Mouse (Mus musculus): Measurements from ENCODE around the gene Golm1. TPM values are rescaled to one million over a fixed set of nuclear protein-coding genes. Genes with fewer than 3 reads are reported as not detected.

Golm1 gene
- polyA plus RNA-seq, 1 experiment = 6.6 TPM

DNA sequence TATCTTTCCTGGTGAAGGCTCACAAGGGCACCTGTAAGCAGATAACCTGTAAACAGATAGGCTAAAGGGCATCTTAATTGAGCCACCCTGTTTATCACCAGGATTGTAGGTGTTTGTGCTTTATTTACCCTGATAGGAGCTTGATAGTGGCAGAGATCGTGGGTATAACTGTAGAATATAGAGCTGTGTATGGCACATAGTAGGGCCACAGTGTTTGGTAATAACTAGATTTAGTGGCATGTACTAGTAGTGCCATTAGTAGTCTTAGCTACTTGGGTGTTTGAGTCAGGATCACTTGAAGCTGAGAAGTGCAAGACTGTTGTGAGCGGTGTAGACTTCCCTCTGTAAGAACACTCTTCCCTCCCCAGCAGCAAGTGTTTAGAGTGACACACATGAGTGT lies 88.4 kb downstream of the Golm1 start:
- Histone ChIP-seq H3K27ac (ENCODE audit: insufficient read depth, low read length) (no peak overlapping the region), H3K27me3 (ENCODE audit: control insufficient read depth, insufficient read depth, low read length) (no peaks in the 10 kb centered on the region), H3K36me3 (ENCODE audit: control insufficient read depth, insufficient read depth, low read length) (peaks cover 5% of the 10 kb centered on the region), H3K4me1 (ENCODE audit: control insufficient read depth, insufficient read depth, insufficient read length) (no peaks in the 10 kb centered on the region; the same call in 1 of the 2 replicates), H3K4me3 (ENCODE audit: extremely low read depth, insufficient read depth, insufficient read length) (no peak overlapping the region)
- no peak for TF ChIP-seq POLR2A (IDR thresholded peaks at IDR 0.05; ENCODE audit: low read depth, low read length)
- TF ChIP-seq CTCF (IDR thresholded peaks at IDR 0.05; ENCODE audit: extremely low read depth, insufficient read depth, insufficient read length, insufficient replicate concordance) = no peak
- WGBS = 95% methylated on average over 2 of the region's 2 CpGs
- no peak for DNase-seq (ENCODE audit: low read depth in 1 of 2, low spot score in 2 of 2)

DNA sequence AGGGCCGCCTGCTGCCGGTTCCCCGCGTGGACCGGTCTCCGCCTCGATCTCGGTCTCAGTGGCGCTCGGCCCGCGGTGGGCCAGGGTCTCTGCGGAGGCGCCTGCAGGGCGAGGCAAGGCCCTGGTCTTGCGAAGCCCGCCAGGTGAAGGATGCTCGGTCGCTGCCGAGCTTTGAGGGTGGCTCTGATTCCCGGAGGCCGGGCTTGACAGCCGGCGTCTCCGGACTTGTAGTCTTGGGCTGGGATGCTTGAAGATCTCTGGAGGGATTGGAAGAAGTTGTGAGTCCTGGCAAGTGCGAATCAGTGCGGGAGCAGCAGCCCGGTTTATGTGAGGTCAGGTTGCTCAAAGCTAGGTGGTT lies 90.0 kb downstream of the Golm1 start:
- Histone ChIP-seq H3K36me3 (ENCODE audit: control insufficient read depth, insufficient read depth, low read length) (peaks cover under 1% of the 10 kb centered on the region; the same call in 1 of the 2 replicates), H3K4me1 (ENCODE audit: control insufficient read depth, insufficient read depth, insufficient read length) (no peaks in the 10 kb centered on the region; the same call in 1 of the 2 replicates), H3K27me3 (ENCODE audit: control insufficient read depth, insufficient read depth, low read length) (no peaks in the 10 kb centered on the region), H3K4me3 (ENCODE audit: extremely low read depth, insufficient read depth, insufficient read length) (peak overlapping the region; percentile 91), H3K27ac (ENCODE audit: insufficient read depth, low read length) (peak overlapping the region; percentile 66; the same call in 1 of the 2 replicates)
- WGBS = under 1% methylated on average over 28 of the region's 28 CpGs
- TF ChIP-seq POLR2A (IDR thresholded peaks at IDR 0.05; ENCODE audit: low read depth, low read length) (no peak), CTCF (IDR thresholded peaks at IDR 0.05; ENCODE audit: extremely low read depth, insufficient read depth, insufficient read length, insufficient replicate concordance) (no peak)
- peak in 1 of 2 experiments; percentile 28 for DNase-seq (ENCODE audit: low read depth in 1 of 2, low spot score in 2 of 2)

DNA sequence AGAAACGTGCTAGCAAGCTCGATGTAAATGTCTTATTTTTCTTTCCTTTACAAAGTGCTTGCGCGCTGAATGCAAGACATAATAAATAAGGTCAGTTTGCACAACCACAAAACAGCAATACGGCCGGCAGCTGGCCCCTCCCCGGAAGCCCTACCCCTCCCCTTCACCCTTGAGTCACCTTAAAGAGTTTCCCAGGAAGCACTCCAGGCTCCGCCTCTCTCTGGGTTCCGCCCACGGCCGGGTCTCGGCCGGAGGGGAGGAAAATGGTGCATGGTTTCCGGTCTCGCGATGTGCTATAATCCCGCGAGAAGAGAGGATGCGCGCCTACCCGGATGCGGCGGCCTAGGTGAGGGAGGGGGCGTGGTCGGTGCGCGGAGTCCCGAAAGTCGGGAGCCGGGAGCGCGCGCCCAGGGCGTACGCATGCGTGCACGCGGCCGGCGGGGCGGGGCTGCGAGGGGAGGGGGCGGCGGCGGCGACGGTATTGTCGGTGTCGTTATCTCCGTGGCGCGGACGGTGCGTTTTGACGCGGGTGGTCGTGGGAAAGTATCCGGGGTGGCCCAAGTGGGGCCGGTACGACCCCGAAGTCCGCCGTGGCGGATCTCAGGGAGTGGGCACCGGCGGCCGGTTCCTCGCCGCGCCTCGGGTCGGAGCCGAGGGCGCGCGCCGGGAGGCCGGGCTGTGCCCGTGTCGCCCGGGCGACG lies 90.5 kb downstream of the Golm1 start, which contains the start of the genes Agtpbp1 and Naa35:
Gene Agtpbp1, minus strand, starts transcription at position 281 of the 701 bp plus-strand sequence.
Gene Naa35, plus strand, starts transcription at position 313 of the 701 bp plus-strand sequence.
- Histone ChIP-seq H3K36me3 (ENCODE audit: control insufficient read depth, insufficient read depth, low read length) (no peaks in the 10 kb centered on the region), H3K27ac (ENCODE audit: insufficient read depth, low read length) (peak within 1 kb of the TSS; percentile 66; the same call in 1 of the 2 replicates), H3K4me1 (ENCODE audit: control insufficient read depth, insufficient read depth, insufficient read length) (no peaks in the 10 kb centered on the region; the same call in 1 of the 2 replicates), H3K4me3 (ENCODE audit: extremely low read depth, insufficient read depth, insufficient read length) (peak within 1 kb of the TSS; percentile 91), H3K27me3 (ENCODE audit: control insufficient read depth, insufficient read depth, low read length) (no peaks in the 10 kb centered on the region)
- TF ChIP-seq CTCF (IDR thresholded peaks at IDR 0.05; ENCODE audit: extremely low read depth, insufficient read depth, insufficient read length, insufficient replicate concordance) = no peak
- peak; percentile 17 for TF ChIP-seq POLR2A (IDR thresholded peaks at IDR 0.05; ENCODE audit: low read depth, low read length)
- under 1% methylated on average over 83 of the region's 83 CpGs for WGBS
- DNase-seq (ENCODE audit: low read depth in 1 of 2, low spot score in 2 of 2) = peak; percentile 98 to 99

Other genes with a start within 250 kb of the Golm1 start
- gene Agtpbp1, start 90.6 kb downstream of the Golm1 start, polyA plus RNA-seq (2012; rRNA removed) = 5.1 and 5.4 TPM in 2 replicates
- 11.7 and 16.2 TPM in 2 replicates for gene Naa35, start 90.6 kb downstream of the Golm1 start, polyA plus RNA-seq (2012; rRNA removed)
- not detected in 2 replicates for gene 4921517D22Rik, start 18.3 kb upstream of the Golm1 start, polyA plus RNA-seq (2012; rRNA removed)
- gene Spata31d1a, start 34.5 kb upstream of the Golm1 start, polyA plus RNA-seq (2012; rRNA removed) = not detected in 2 replicates
- gene Spata31d1b, start 36.5 kb upstream of the Golm1 start, polyA plus RNA-seq (2012; rRNA removed) = not detected in 2 replicates
- gene Spata31d1d, start 55.9 kb upstream of the Golm1 start, polyA plus RNA-seq (2012; rRNA removed) = not detected in 2 replicates
- gene 1700014D04Rik, start 70.9 kb upstream of the Golm1 start, polyA plus RNA-seq (2012; rRNA removed) = 0.06 TPM in 1 of 2 replicates, not detected in the other
- 78.4 and 112 TPM in 2 replicates for gene Isca1, start 94.0 kb upstream of the Golm1 start, polyA plus RNA-seq (2012; rRNA removed)
- gene Gm49354, start 106.4 kb upstream of the Golm1 start, polyA plus RNA-seq (2012; rRNA removed) = not detected in 2 replicates
- gene Tut7, start 147.3 kb upstream of the Golm1 start, polyA plus RNA-seq (2012; rRNA removed) = 21.2 and 22.2 TPM in 2 replicates

Measured in spleen, adult 2 months (tissue).